Mouse (Mus musculus): ENCODE data around the gene Rassf8. TPM values are rescaled to one million over a fixed set of nuclear protein-coding genes. Genes with fewer than 3 reads are reported as not detected.
A peak's percentile ranks its signal among the peaks of the same experiment; 100 is the strongest.

Rassf8 gene
- polyA plus RNA-seq, 1 experiment from 2014 or later: 4.5 TPM

GRCm38 (mm10) chr6:145819151-145819550 lies 72.6 kb downstream of the Rassf8 start:
- WGBS: 91% methylated on average over 9 of the region's 9 CpGs
- ATAC-seq (ENCODE audit: insufficient read depth, low FRiP score, low TSS enrichment) (no peak), DNase-seq (ENCODE audit: low spot score) (no peak)
- H3K36me3 ChIP-seq (ENCODE audit: control insufficient read depth, insufficient read depth, low read length): no peaks in the 10 kb centered on the region
- no peaks in the 10 kb centered on the region for H3K4me1 ChIP-seq (ENCODE audit: control insufficient read depth, insufficient read depth, low read length)
- no peak overlapping the region for H3K9ac ChIP-seq (ENCODE audit: low read length)
- H3K4me2 ChIP-seq (ENCODE audit: low read depth): no peak overlapping the region
- no peaks in the 10 kb centered on the region for H3K27me3 ChIP-seq (ENCODE audit: control insufficient read depth, insufficient read depth, low read length)
- H3K4me3 ChIP-seq (ENCODE audit: low read depth, low read length): no peak overlapping the region
- H3K27ac ChIP-seq (ENCODE audit: low read depth, low read length): no peak overlapping the region
- no peaks in the 10 kb centered on the region for H3K9me3 ChIP-seq (ENCODE audit: control insufficient read depth, low read length)

DNA sequence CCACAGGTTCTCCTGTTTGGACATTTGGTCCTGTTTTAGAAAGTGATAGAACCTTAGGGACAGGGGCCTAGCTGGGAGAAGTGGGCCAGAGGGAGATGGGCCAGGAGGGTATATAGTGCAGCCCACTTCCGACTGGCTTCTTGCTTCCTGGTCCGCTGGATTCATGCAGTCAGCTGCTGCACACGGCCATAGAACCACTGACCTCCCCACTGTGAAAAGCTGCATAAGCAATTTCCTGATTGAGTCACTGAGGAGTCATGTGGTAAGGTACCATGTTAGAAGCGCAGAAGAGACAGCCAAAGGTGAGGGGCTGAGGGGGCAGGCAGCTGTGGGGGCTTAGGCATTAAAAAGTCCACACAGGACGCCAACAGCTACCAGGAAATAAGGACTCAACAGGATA lies 75.7 kb downstream of the Rassf8 start:
- no peak overlapping the region for H3K4me2 ChIP-seq (ENCODE audit: low read depth)
- H3K27ac ChIP-seq (ENCODE audit: low read depth, low read length): no peak overlapping the region
- H3K4me1 ChIP-seq (ENCODE audit: control insufficient read depth, insufficient read depth, low read length): no peaks in the 10 kb centered on the region
- no peaks in the 10 kb centered on the region for H3K27me3 ChIP-seq (ENCODE audit: control insufficient read depth, insufficient read depth, low read length)
- H3K36me3 ChIP-seq (ENCODE audit: control insufficient read depth, insufficient read depth, low read length): no peaks in the 10 kb centered on the region
- no peak overlapping the region for H3K9ac ChIP-seq (ENCODE audit: low read length)
- no peaks in the 10 kb centered on the region for H3K9me3 ChIP-seq (ENCODE audit: control insufficient read depth, low read length)
- H3K4me3 ChIP-seq (ENCODE audit: low read depth, low read length): no peak overlapping the region
- 67% methylated on average over 5 of the region's 5 CpGs for WGBS
- DNase-seq (ENCODE audit: low spot score): no peak
- no peak for ATAC-seq (ENCODE audit: insufficient read depth, low FRiP score, low TSS enrichment)

- peak; percentile 50 for DNase-seq (ENCODE audit: low spot score)
- H3K4me3 ChIP-seq (ENCODE audit: low read depth, low read length): no peak overlapping the region
- no peaks in the 10 kb centered on the region for H3K36me3 ChIP-seq (ENCODE audit: control insufficient read depth, insufficient read depth, low read length)
- H3K9ac ChIP-seq (ENCODE audit: low read length): no peak overlapping the region
- no peaks in the 10 kb centered on the region for H3K27me3 ChIP-seq (ENCODE audit: control insufficient read depth, insufficient read depth, low read length)
- no peaks in the 10 kb centered on the region for H3K4me1 ChIP-seq (ENCODE audit: control insufficient read depth, insufficient read depth, low read length)
- H3K4me2 ChIP-seq (ENCODE audit: low read depth): no peak overlapping the region
- H3K9me3 ChIP-seq (ENCODE audit: control insufficient read depth, low read length): no peaks in the 10 kb centered on the region
- WGBS: 40% methylated on average over 6 of the region's 6 CpGs
- H3K27ac ChIP-seq (ENCODE audit: low read depth, low read length): no peak overlapping the region
- ATAC-seq (ENCODE audit: insufficient read depth, low FRiP score, low TSS enrichment): peak; percentile 71; the same call in 1 of the 2 replicates
Observed at GRCm38 (mm10) chr6:145823103-145823502, 76.6 kb downstream of the Rassf8 start.

- Histone ChIP-seq H3K4me2 (ENCODE audit: low read depth) (no peak overlapping the region), H3K9ac (ENCODE audit: low read length) (no peak overlapping the region), H3K27me3 (ENCODE audit: control insufficient read depth, insufficient read depth, low read length) (no peaks in the 10 kb centered on the region), H3K36me3 (ENCODE audit: control insufficient read depth, insufficient read depth, low read length) (no peaks in the 10 kb centered on the region), H3K9me3 (ENCODE audit: control insufficient read depth, low read length) (no peaks in the 10 kb centered on the region), H3K4me1 (ENCODE audit: control insufficient read depth, insufficient read depth, low read length) (no peaks in the 10 kb centered on the region), H3K4me3 (ENCODE audit: low read depth, low read length) (no peak overlapping the region), H3K27ac (ENCODE audit: low read depth, low read length) (no peak overlapping the region)
- DNase-seq (ENCODE audit: low spot score) (peak; percentile 25), ATAC-seq (ENCODE audit: insufficient read depth, low FRiP score, low TSS enrichment) (no peak)
- 65% methylated on average over 5 of the region's 5 CpGs for WGBS
Observed at GRCm38 (mm10) chr6:145823588-145824234, 77.2 kb downstream of the Rassf8 start.

DNA sequence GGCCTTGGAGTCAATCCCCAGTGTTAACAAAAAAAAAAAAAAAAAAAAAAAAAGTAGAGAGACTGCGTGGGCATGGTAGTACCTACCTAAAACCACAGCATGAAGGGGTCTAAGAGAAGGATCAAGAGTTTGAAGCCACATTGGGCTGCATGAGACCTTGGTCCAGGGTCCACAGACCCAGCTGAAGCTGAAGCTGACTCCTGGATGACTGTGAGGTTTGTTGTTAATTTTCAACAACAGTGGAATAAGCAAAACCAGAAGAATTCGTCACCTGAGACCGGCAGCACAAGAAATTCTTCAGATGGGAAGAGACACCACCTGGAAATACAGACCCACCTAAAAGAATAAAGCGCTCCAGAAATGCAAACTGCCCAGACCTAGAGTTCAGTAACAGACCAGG lies 79.8 kb downstream of the Rassf8 start:
- no peak overlapping the region for H3K4me3 ChIP-seq (ENCODE audit: low read depth, low read length)
- H3K4me1 ChIP-seq (ENCODE audit: control insufficient read depth, insufficient read depth, low read length): no peaks in the 10 kb centered on the region
- no peak overlapping the region for H3K4me2 ChIP-seq (ENCODE audit: low read depth)
- no peaks in the 10 kb centered on the region for H3K9me3 ChIP-seq (ENCODE audit: control insufficient read depth, low read length)
- no peak overlapping the region for H3K27ac ChIP-seq (ENCODE audit: low read depth, low read length)
- H3K36me3 ChIP-seq (ENCODE audit: control insufficient read depth, insufficient read depth, low read length): no peaks in the 10 kb centered on the region
- WGBS: 96% methylated on average over 4 of the region's 4 CpGs
- no peak for DNase-seq (ENCODE audit: low spot score)
- no peak for ATAC-seq (ENCODE audit: insufficient read depth, low FRiP score, low TSS enrichment)
- H3K27me3 ChIP-seq (ENCODE audit: control insufficient read depth, insufficient read depth, low read length): no peaks in the 10 kb centered on the region
- no peak overlapping the region for H3K9ac ChIP-seq (ENCODE audit: low read length)

DNA sequence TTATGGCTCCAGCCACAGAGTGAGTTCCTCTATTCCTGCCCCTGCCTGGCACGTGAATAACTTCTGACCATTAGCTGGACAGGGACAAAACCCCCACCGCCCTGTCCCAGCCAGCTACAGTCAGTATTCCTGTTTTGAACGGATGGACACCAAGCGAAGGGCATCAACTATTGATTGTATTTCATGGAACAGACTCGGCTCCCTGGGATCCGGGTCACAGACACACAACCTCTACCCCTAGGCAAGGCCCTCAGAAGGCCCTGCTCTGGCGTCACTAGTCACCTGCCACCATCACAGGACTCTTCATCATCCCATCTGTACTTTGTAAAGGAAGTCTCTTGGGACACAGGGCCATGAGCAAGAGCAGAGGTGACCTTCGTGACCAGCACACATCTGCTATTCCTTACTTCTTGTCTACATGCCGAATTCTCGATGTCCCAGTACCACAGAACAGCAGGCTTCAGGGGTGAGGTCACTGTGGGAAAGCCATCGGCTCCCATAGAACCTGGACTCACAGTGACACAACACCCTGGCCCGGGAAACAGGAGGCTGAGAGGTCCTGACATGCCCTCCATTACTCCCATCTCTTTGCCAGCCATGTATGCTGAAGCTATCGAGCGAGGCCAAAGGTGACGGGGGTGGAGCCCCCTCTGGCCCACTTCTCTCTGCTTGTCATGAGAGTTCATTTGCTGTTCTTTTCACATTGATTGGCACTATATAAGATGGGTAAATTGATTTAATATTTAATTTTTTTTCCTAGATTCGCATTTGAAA lies 82.7 kb downstream of the Rassf8 start:
- Histone ChIP-seq H3K9ac (ENCODE audit: low read length) (no peak overlapping the region), H3K4me1 (ENCODE audit: control insufficient read depth, insufficient read depth, low read length) (no peaks in the 10 kb centered on the region), H3K36me3 (ENCODE audit: control insufficient read depth, insufficient read depth, low read length) (no peaks in the 10 kb centered on the region), H3K4me2 (ENCODE audit: low read depth) (no peak overlapping the region), H3K4me3 (ENCODE audit: low read depth, low read length) (no peak overlapping the region), H3K27me3 (ENCODE audit: control insufficient read depth, insufficient read depth, low read length) (no peaks in the 10 kb centered on the region), H3K27ac (ENCODE audit: low read depth, low read length) (no peak overlapping the region), H3K9me3 (ENCODE audit: control insufficient read depth, low read length) (no peaks in the 10 kb centered on the region)
- ATAC-seq (ENCODE audit: insufficient read depth, low FRiP score, low TSS enrichment) (no peak), DNase-seq (ENCODE audit: low spot score) (no peak)
- WGBS: 82% methylated on average over 16 of the region's 16 CpGs

GRCm38 (mm10) chr6:145830117-145830516 lies 83.6 kb downstream of the Rassf8 start:
- H3K27ac ChIP-seq (ENCODE audit: low read depth, low read length): no peak overlapping the region
- H3K9ac ChIP-seq (ENCODE audit: low read length): no peak overlapping the region
- H3K4me2 ChIP-seq (ENCODE audit: low read depth): no peak overlapping the region
- H3K36me3 ChIP-seq (ENCODE audit: control insufficient read depth, insufficient read depth, low read length): no peaks in the 10 kb centered on the region
- no peaks in the 10 kb centered on the region for H3K4me1 ChIP-seq (ENCODE audit: control insufficient read depth, insufficient read depth, low read length)
- DNase-seq (ENCODE audit: low spot score): peak; percentile 73
- no peak for ATAC-seq (ENCODE audit: insufficient read depth, low FRiP score, low TSS enrichment)
- H3K27me3 ChIP-seq (ENCODE audit: control insufficient read depth, insufficient read depth, low read length): no peaks in the 10 kb centered on the region
- no peaks in the 10 kb centered on the region for H3K9me3 ChIP-seq (ENCODE audit: control insufficient read depth, low read length)
- WGBS: 19% methylated on average over 8 of the region's 8 CpGs
- no peak overlapping the region for H3K4me3 ChIP-seq (ENCODE audit: low read depth, low read length)

DNA sequence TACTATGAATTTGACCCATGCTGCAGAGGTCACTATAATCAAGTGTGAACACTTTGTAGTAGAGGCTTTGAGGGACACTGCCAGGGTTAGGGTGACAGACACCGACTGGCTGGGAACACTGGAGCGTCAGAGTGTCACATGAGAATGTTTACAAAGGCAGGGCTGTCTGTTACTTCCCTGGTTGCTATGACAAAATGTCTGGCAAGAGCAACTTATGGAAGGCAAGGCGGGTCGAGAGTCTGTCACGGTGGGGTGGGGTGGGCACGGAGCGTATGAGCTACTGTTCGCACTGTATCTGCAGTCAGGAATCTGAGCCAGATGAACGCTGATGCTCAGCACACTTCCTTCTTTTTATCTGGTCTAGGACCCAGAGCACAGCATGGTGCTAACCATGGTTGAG lies 84.1 kb downstream of the Rassf8 start:
- no peaks in the 10 kb centered on the region for H3K36me3 ChIP-seq (ENCODE audit: control insufficient read depth, insufficient read depth, low read length)
- ATAC-seq (ENCODE audit: insufficient read depth, low FRiP score, low TSS enrichment) (no peak), DNase-seq (ENCODE audit: low spot score) (no peak)
- no peak overlapping the region for H3K9ac ChIP-seq (ENCODE audit: low read length)
- no peaks in the 10 kb centered on the region for H3K4me1 ChIP-seq (ENCODE audit: control insufficient read depth, insufficient read depth, low read length)
- no peak overlapping the region for H3K4me3 ChIP-seq (ENCODE audit: low read depth, low read length)
- no peaks in the 10 kb centered on the region for H3K9me3 ChIP-seq (ENCODE audit: control insufficient read depth, low read length)
- WGBS: 59% methylated on average over 9 of the region's 9 CpGs
- H3K4me2 ChIP-seq (ENCODE audit: low read depth): no peak overlapping the region
- no peak overlapping the region for H3K27ac ChIP-seq (ENCODE audit: low read depth, low read length)
- no peaks in the 10 kb centered on the region for H3K27me3 ChIP-seq (ENCODE audit: control insufficient read depth, insufficient read depth, low read length)

- WGBS: 78% methylated on average over 8 of the region's 8 CpGs
- Histone ChIP-seq H3K4me2 (ENCODE audit: low read depth) (no peak overlapping the region), H3K9me3 (ENCODE audit: control insufficient read depth, low read length) (no peaks in the 10 kb centered on the region), H3K4me3 (ENCODE audit: low read depth, low read length) (no peak overlapping the region), H3K27ac (ENCODE audit: low read depth, low read length) (no peak overlapping the region), H3K27me3 (ENCODE audit: control insufficient read depth, insufficient read depth, low read length) (no peaks in the 10 kb centered on the region), H3K4me1 (ENCODE audit: control insufficient read depth, insufficient read depth, low read length) (no peaks in the 10 kb centered on the region), H3K9ac (ENCODE audit: low read length) (no peak overlapping the region), H3K36me3 (ENCODE audit: control insufficient read depth, insufficient read depth, low read length) (no peaks in the 10 kb centered on the region)
- no peak for DNase-seq (ENCODE audit: low spot score)
- ATAC-seq (ENCODE audit: insufficient read depth, low FRiP score, low TSS enrichment): no peak
Observed at GRCm38 (mm10) chr6:145832927-145833326, 86.4 kb downstream of the Rassf8 start.

Measured in neural tube, embryonic 11.5 days (tissue).